Mouse (Mus musculus) cerebellum, postnatal 14 days (tissue): ENCODE results near the gene Ccdc88c.

Source experiments
- DNase-seq, 2 experiments: peaks; one replicate each; pipeline ENCODE4 v3.0.0; 2021; ENCODE audit warnings: mixed read lengths in 2 of 2

Gene Ccdc88c

DNA sequence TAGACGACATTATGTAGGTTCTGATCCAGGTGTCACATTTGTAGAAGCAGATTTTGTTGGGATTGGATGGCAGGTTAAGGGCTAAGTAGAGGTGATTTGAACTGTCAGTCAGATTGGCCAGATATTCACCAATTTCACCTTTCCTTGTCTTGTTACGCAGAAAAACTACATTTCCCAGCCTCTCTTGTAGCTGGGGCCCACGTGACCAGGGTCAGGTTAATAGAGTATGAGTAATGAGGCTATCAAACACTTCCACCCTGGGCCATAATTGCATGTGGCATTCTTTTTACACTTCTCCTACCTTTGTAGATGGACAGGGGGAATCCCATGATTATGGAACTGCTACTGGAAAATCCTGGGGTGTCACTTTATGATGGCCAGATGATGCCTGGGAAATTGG is 155.2 kb downstream of the Ccdc88c start:
- DNase-seq: no peak

- DNase-seq: no peak
Observed at GRCm38 (mm10) chr12:100871841-100872240, 157.0 kb downstream of the Ccdc88c start.

DNA sequence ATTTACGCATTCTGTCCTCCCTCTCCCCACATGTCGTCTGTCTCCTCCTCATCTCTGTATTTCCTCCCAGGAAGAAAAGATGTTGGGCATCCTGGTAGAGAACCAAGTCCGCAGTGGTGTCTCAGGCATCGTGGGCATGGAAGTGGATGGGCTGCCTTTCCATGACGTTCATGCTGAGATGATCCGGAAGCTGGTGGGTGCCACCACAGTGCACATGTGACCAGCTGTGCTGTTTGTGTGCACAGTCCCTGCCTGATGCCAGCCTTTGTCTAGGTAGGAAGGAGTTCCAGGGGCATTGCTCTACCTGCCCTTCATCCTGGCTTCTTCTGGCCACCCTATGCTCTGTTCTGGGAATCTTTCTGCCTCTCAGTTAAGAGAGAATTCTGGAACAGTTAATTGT is 157.6 kb downstream of the Ccdc88c start:
- no peak for DNase-seq

DNA sequence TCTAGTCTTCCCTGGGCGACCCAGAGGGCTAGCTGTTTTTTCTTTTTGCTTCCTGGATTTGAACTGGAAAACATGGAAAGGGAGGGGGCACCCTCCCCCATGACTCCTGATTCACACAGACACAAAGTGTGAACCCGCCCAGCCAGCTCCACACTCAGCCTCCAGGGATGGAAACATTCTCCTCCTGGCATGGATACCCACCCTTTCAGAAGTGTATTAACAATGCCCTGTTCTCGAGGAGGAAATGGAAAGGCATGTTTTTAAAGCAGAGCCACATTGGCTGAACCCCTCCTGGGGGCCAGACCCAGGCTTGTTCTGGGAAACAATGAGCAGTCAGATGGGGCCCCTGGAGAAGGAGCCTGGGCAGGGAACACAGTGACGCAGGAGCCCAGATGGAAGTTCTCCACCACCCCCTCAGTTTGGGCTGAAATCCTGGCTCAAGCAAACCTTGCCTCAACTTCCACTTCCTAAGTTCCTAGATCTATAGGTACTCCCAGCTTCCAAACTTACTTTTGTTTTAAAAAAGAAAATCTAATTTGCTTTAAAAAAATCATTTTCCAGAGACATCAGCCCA is 160.7 kb downstream of the Ccdc88c start:
- peak in 1 of 2 experiments; percentile 27 for DNase-seq

DNA sequence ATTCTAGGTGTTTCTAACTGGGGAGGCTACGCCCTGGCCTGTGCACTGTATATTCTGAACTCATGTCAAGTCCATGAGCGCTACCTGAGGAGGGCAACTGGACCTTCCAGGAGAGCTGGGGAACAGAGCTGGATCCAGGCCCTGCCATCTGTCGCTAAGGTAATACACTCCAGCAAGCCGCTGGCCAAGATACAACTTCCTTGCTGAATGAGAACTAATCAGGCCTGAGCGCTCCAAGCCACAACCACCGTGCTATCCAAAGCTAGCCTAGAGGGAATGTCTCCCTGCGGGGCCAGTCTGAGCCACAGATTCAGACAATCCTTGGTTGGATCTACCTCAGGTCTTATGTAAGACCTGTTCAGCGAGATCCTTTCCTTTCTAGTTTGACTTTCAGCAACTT is 161.8 kb downstream of the Ccdc88c start:
- peak; percentile 90 to 97 for DNase-seq

- no peak for DNase-seq
Observed at GRCm38 (mm10) chr12:100865509-100866078, 163.3 kb downstream of the Ccdc88c start.

- DNase-seq: peak in 1 of 2 experiments; percentile 33
Observed at GRCm38 (mm10) chr12:100865072-100865471, 163.8 kb downstream of the Ccdc88c start.

GRCm38 (mm10) chr12:100862856-100863446 is 165.9 kb downstream of the Ccdc88c start:
- DNase-seq: no peak

GRCm38 (mm10) chr12:100862272-100862671 is 166.6 kb downstream of the Ccdc88c start:
- no peak for DNase-seq
